Mouse (Mus musculus) brown adipose tissue, adult 24 weeks (tissue): Measurements from ENCODE around the gene Mapkapk5. TPM values are rescaled to one million over a fixed set of nuclear protein-coding genes. Genes with fewer than 3 reads are reported as not detected.

Source experiments
- H3K27ac ChIP-seq: fragments of 200-500 bp; replicated peaks from 2 replicates; pipeline ENCODE4 v1.5.1; 2012; ENCODE audit warnings: low read depth, mild to moderate bottlenecking, low read length
- H3K4me1 ChIP-seq: fragments of 200-500 bp; 2 replicates; pipeline ENCODE4 v1.6.1; 2012; ENCODE audit warnings: low read length, mixed read lengths; ENCODE audit not compliant: control insufficient read depth, insufficient read depth, insufficient read length
- H3K4me3 ChIP-seq: fragments of 200-500 bp; 2 replicates; pipeline ENCODE4 v1.5.1; 2012; ENCODE audit warnings: low read depth, mild to moderate bottlenecking, low read length, moderate library complexity; ENCODE audit not compliant: insufficient read depth
- polyA plus RNA-seq: library from polyadenylated mRNA; stranded (reverse); fragments of >200 nt; gene quantifications from 2 replicates; pipeline ENCODE4 v1.2.4, GENCODE M21; 2012; ENCODE audit not compliant: missing spikeins, insufficient read depth, insufficient read length

Mapkapk5 gene
- polyA plus RNA-seq, 1 experiment, result 47.1 TPM

DNA sequence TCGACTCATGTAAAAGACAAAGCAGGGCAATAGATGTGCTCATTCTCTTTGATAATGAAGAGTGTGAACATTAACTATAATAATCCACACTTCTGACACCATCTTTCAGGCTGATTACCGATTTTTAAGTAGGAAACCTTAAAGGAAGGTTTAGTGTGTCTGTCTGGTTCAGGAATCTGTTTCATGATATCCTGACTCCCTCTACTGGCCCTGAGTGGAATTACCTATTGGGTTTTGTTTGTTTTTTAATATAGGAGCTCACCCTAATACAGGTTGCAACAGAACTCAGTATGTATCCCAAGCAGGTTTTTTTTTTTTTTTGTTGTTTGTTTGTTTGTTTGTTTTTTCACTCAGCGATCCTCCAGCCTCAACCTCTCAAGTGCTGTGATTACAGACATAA lies 68.0 kb downstream of the Mapkapk5 start:
- no peak overlapping the region for H3K4me3 ChIP-seq
- no peak overlapping the region for H3K27ac ChIP-seq
- H3K4me1 ChIP-seq, result no peaks in the 10 kb centered on the region

DNA sequence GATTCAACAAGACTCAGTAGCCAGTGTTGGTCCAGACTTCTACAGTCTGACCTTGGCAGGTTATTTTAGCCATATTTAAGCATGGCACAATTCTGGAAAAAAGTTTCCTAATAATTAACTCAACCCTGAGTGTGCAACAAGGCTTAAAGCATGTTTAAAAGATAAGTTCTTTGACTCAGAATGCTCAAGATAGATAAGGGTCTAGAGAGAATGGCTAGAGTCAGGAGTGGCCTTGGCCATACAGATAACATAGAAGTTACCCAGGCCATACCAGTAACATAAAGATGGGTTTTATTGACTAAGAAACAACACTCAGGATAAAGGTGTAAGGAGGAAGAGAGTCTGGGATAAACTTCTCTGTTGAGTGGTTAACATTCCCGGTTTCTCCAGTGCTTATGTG lies 69.7 kb downstream of the Mapkapk5 start:
- no peak overlapping the region for H3K4me3 ChIP-seq

More for the DNA sequence above, 69.7 kb downstream of the Mapkapk5 start:
- no peaks in the 10 kb centered on the region for H3K4me1 ChIP-seq
- H3K27ac ChIP-seq, result no peak overlapping the region

Other genes with a start within 250 kb of the Mapkapk5 start
- 27.3 and 29.2 TPM in 2 replicates for gene Trafd1, start 160.3 kb downstream of the Mapkapk5 start, polyA plus RNA-seq
- gene Naa25, start 148.0 kb downstream of the Mapkapk5 start, polyA plus RNA-seq, result 15.3 and 19.5 TPM in 2 replicates
- 0.88 and 3.7 TPM in 2 replicates for gene Tmem116, start 94.0 kb downstream of the Mapkapk5 start, polyA plus RNA-seq
- 37.8 and 38.4 TPM in 2 replicates for gene Erp29, start 93.4 kb downstream of the Mapkapk5 start, polyA plus RNA-seq
- gene Adam1b, start 42.5 kb downstream of the Mapkapk5 start, polyA plus RNA-seq, result not detected in 2 replicates
- 0.52 and 0.71 TPM in 2 replicates for gene Adam1a, start 423 bp downstream of the Mapkapk5 start, polyA plus RNA-seq
- gene Gm42878, start 423 bp downstream of the Mapkapk5 start, polyA plus RNA-seq, result not detected in 2 replicates
- gene Aldh2, start 47.9 kb upstream of the Mapkapk5 start, polyA plus RNA-seq, result 645 and 839 TPM in 2 replicates
- 18.4 and 32.3 TPM in 2 replicates for gene Acad12, start 73.0 kb upstream of the Mapkapk5 start, polyA plus RNA-seq
- gene Acad10, start 114.6 kb upstream of the Mapkapk5 start, polyA plus RNA-seq, result 23.2 and 30.2 TPM in 2 replicates
- gene Brap, start 114.7 kb upstream of the Mapkapk5 start, polyA plus RNA-seq, result 32.3 and 50.9 TPM in 2 replicates
- gene Atxn2, start 165.4 kb upstream of the Mapkapk5 start, polyA plus RNA-seq, result 126 and 135 TPM in 2 replicates